In the genomic region with DNA sequence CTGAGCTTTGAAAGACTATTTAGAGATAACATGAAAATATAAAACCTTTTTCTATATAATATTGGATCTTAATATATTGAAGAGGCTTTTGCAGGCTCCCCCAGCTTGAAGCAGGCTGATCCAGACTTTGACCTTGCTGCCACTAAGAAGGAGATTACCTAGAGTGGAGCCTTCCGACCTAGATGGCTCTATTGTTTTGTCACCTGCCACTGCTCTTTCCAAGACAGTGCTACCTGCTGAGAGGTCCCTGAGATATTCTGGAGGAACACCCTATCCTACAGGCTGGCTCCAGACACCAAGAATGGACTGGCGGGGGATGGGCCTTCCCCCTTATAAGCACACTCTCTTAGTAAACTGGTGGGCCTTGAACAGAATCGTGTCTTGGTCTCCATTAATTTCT, we compare ENCODE assay signal across 13 mouse cellular contexts. TPM values are rescaled to one million over a fixed set of nuclear protein-coding genes. Genes with fewer than 3 reads are reported as not detected.
"Had no signal": no experiment of that assay in that cellular context is flagged by ENCODE, and none has a peak within 500 bp of the region (broad histone marks: within the 10 kb centered on the region; RNA-seq: fewer than 3 reads in every experiment).

No protein-coding gene starts in this region.

RNA-seq across cellular contexts. Expression of a gene that starts 0.9 kb away (rescaled TPM):
- polyA plus RNA-seq: neural tube, embryonic 13.5 days; neural tube, embryonic 14.5 days; neural tube, embryonic 15.5 days; small intestine, adult 2 months; spleen, adult 2 months; stomach, embryonic 14.5 days; stomach, embryonic 15.5 days; stomach, embryonic 16.5 days; stomach, postnatal 0 days; testis, adult 2 months; thymus, adult 2 months; thymus, postnatal 0 days; urinary bladder, adult 2 months had no signal

RNA-seq across cellular contexts. Expression of a gene that starts 13.8 kb away (rescaled TPM):
- polyA plus RNA-seq: neural tube, embryonic 13.5 days; neural tube, embryonic 14.5 days; neural tube, embryonic 15.5 days; small intestine, adult 2 months; spleen, adult 2 months; stomach, embryonic 14.5 days; stomach, embryonic 15.5 days; stomach, embryonic 16.5 days; stomach, postnatal 0 days; testis, adult 2 months; thymus, adult 2 months; thymus, postnatal 0 days; urinary bladder, adult 2 months had no signal

RNA-seq across cellular contexts. Expression of a gene that starts 45.0 kb away (rescaled TPM):
- polyA plus RNA-seq: neural tube, embryonic 13.5 days; neural tube, embryonic 14.5 days; neural tube, embryonic 15.5 days; small intestine, adult 2 months; spleen, adult 2 months; stomach, embryonic 14.5 days; stomach, embryonic 15.5 days; stomach, embryonic 16.5 days; stomach, postnatal 0 days; testis, adult 2 months; thymus, adult 2 months; thymus, postnatal 0 days; urinary bladder, adult 2 months had no signal

RNA-seq across cellular contexts. Expression of a gene that starts 50.5 kb away (rescaled TPM):
- polyA plus RNA-seq: neural tube, embryonic 13.5 days; neural tube, embryonic 14.5 days; neural tube, embryonic 15.5 days; small intestine, adult 2 months; spleen, adult 2 months; stomach, embryonic 14.5 days; stomach, embryonic 15.5 days; stomach, embryonic 16.5 days; stomach, postnatal 0 days; testis, adult 2 months; thymus, adult 2 months; thymus, postnatal 0 days; urinary bladder, adult 2 months had no signal
